Mouse (Mus musculus): ENCODE data around the gene Zfp62.
"Not testable (repeated sequence)": the region's sequence is repeated elsewhere in the genome, so short reads cannot be mapped to it uniquely, and the experiment has no call there.

Zfp62 gene

DNA sequence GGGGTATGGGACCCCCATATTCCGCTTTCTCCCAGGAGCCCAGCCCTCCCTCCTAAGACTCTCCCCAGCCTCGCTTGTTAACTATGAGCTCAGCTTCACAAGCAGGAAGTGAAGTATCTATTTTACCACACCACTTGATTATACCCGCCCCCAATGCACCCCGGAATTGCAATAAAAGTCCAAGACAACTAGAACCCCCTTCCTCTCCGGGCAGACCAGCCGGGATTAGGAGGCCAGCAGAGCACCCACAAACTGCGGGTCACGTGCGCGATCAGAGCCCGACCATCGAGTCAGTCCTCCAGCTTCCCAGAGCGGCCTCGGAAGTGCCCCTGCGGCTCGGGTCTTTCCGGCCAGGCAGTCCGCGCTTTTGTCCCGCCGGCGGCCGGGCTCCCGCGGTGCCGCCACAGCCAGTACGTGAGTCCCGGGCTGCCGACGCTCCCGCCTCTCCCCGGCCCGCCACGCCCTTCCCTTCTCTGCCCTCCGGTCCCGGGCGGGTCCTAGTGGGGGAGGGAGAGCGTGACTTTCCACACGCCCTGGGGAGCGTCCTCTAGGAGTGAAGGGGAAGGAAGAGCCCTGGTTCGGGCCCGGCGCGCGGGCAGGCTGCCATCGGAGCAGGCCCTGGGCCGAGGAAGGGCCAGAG is at the start of gene Zfp62:
TSS of gene Zfp62 (plus strand) at position 164 of the 640 bp plus-strand sequence.
- peak; percentile 91 for DNase-seq (ENCODE audit: low spot score)

DNA sequence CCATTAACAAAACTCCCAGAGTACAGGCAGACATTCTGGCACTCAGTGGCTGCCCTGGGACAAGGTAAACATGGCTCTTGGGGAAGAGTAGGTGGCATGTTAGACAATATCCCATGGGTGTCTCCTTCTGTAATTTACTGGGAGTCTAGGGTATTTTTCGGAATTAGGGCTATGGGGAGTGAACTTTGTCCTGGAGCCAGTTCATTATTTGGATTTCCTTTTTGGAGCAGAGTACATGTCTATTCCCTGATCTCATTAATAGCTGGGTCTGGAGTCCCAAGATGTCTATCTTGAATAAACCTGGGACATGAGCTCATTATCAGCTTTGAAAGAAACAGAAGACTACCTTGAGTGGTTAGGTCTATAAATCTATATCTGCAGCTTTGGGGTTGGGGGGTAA is 49.0 kb upstream of the Zfp62 start, which contains the start of gene Olfr1394:
TSS of gene Olfr1394 (plus strand) at position 301 of the 400 bp plus-strand sequence.
- DNase-seq (ENCODE audit: low spot score): no peak

DNA sequence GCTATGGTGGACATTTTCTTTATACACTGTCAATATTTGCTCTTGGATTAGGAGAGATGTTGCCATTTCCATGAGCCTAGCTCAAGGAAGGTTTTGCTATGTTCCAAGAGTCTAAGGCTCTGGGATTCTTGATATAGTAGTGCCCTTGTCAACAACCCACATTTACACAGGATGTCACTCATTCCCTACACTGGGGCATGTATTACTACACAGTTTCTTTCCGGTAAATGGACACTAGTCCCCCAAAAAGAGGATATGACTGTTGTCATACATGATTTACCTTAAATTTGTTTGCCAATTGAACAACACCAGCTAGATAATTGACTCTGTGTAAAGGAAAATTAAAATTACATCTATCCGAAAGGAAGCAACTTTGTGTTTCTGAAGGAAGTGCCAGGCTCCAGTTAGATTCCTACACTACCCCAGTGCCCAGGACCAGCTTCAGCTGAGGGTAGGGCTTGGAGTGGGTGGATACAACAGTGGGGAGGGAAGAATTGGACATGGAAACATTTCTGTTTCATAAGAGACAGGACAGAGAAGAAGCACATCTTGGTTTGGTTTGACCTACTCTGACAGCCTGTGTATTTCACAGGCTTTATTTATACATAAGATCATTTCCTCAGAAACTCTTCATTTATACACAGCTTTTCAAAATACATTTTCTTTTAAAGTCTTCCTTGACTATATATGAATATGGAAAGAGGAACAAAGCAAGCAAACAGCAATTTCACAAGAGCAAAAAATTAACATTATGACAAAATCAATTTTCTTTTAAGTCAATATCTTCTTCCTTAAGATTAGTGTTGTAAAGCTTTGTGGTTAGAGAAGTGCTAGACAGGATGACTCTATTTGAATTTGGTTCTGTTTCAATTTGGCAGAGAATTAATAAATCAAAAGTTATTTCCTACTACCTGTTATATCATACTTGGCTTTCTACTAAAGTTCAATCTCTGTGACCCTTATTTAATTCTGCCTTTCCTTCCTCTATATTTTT is 46.0 kb upstream of the Zfp62 start:
- DNase-seq (ENCODE audit: low spot score): no peak

DNA sequence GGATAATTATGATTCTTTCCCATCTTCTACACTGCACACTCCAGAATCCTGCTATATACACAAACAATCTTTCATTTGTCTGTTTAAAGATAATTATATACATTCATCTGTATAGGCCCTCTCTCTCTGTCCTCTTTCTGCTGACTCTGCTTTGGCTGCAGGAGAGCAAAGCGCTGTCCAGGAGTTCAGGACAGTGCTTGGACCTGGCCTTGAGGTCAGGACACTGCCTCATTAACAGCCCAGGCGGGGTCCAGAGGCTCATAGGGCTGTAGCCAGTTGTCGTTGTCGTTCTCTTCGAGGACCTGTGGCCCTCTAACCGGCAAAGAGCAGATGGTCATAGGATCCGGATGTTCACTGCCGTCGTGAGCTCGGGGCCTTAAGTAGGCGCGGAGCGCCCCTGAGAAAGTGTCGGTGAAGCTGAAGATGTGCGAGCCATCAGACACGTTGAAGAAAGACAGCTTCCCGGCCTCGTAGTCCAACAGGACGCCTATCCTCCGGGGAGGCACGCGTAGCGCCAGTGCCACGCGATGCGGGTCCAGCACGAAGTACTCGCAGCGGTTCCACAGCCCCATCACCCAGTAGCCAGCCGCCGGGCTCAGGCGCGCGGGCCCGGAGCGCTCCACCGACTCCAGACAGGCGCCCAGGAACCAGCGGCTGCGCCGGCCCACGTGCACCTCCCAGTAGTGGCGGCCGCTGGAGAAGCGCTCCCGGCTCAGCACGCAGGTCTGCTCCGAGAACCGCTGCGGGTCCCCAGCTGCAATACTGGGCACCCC is 34.1 kb upstream of the Zfp62 start:
- DNase-seq (ENCODE audit: low spot score): no peak

DNA sequence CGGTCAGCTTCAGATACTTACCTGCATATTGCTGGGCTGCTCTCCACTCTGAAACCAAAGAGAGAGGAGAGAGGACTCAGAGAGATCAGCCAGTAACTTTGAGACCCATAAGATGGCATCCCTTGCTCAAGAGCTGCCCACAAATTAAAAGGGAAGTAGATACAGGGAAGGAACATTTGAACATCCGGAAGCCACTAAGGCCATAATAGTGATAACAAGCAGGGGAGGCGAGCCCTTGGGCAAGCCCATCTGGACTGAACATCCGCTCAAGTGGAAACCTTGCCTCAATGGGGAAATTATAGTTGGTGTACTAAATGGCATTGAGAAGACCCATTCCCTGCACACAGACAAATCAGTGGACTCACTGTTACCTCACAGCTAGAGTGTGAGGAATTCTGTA is 32.5 kb upstream of the Zfp62 start:
- DNase-seq (ENCODE audit: low spot score): no peak

DNA sequence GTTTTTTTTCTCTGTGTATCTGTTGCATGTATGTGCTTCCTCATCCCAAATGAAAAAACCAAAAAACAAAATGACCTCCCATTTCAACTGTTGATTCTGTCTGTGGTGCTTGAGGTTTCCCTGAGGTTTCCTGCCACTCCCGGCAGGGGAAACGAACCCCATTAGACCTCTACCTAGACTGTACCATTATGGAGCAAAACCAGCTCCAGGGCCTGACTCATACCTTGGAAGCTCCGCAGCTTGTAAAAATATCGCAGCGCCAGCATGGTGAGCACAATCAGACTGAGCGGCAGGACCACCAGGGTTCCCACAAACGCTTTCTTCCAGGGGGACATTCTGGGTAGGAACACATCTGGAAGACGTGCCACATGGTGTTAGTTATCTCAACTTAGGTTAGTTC is 27.7 kb upstream of the Zfp62 start:
- DNase-seq (ENCODE audit: low spot score): no peak

DNA sequence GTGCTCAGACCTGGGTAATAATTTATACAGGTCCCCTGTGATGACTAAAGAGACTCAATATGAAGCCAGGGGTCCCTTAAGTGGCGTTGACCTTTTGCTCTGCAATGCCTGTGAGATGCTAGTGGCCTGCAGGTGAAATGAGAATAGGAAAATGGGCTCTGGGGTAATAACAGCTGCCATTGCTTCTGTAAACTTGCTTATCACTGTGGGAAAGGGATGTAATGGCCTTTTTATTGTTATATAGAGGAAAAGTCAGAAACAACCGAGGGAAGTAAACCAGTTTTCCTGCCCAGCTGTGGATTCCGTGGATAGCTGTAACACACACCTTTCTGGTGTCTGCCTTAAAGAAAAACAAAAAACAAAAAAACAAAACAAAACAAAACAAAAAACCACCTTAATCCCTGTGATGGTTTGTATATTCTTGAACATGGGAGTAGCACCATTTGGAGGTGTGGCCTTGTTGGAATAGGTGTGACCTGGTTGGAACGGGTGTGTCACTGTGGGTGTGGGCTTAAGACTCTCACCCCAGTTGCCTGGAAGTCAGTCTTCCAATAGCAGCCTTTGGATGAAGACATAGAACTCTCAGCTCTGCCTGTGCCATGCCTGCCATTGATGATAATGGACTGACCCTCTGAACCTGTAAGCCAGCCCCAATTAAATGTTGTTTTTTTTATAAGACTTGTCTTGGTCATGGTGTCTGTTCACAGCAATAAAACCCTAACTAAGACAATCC is 26.9 kb upstream of the Zfp62 start:
- not testable (repeated sequence) for DNase-seq (ENCODE audit: low spot score)

DNA sequence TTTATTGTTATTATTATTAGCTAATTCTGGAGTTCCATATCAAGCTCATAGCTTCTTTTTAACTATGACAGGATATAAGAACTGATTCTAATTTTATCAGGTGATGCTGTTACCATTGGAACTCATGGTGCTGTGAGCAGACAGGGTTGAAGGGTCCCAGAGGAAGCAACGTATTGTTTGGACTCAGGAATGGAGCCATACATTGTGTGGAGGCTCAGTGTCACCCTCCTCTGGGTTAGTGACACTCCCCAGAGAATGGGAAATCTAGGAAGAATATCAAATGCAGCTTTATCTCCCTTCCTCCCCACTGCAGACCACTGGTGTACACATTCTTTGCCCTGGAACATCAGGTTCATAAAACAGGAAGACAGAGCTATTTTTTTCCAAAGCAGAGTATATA is 19.9 kb upstream of the Zfp62 start:
- DNase-seq (ENCODE audit: low spot score): no peak

DNA sequence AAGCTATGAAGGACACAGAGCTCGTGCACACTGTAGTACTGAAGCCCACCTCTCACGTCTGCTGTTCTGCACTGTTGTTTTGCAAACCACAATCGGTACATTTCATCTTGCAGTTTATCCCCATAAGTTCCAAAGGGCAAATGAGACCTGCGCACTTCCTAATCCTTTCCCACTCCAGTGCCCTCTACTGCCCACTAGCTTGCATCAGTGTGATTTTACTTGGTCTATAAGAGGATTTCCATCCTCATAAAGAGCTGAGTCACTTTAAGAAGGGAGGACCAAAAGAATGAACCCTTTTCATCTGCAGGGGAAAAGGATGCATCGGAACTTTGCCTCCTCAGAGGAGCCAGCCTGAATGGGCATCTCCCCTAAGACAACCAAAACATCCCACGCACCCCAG is 16.6 kb upstream of the Zfp62 start:
- DNase-seq (ENCODE audit: low spot score): no peak

DNA sequence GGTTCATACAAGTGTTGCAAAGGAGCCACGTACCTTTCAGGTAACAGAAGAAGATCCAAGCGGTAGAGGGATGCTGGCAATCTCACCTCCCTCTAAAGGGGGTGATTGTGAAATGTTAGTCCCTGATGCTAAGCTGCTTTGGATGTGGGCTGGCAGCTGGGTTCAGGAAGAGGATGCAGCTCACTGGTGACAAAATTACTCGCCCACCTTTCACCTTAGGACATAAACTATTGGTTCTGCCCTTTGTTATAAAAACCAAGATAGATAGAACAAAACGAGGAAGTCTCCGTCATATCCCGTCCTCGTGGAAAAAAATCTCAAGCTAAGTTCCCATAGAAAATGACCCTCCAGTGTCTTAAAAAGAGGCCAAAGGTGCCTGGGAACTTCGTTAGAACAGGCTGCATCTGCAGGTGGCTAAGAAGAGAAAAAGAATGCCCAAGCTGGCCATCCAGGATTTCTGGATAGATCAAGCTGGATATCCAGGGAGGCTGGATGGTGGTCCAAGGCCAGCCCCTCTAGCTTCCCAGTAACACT is 16.1 kb upstream of the Zfp62 start, which contains the start of gene Btnl9:
TSS of gene Btnl9 (minus strand) at position 205 of the 534 bp plus-strand sequence.
- DNase-seq (ENCODE audit: low spot score): no peak

DNA sequence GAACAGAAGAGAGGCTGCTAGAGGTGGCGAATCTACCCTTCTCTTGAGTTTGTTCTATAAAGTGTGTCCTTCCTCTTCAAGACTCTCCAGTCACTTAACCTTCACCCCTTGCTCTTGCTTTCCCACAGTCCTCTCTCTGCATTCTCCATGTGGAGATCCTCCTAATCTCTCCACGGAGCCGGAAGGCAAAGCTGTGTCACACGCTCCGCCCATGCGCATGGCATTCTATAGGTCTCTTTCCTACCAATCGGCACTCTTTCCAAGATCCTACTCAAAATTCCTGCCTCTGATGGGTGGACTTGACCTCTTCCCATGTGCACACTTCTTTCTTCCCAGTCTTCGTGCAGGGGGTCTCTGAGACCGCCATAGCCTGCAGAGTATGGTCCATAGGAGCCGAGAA is 15.4 kb upstream of the Zfp62 start:
- no peak for DNase-seq (ENCODE audit: low spot score)

DNA sequence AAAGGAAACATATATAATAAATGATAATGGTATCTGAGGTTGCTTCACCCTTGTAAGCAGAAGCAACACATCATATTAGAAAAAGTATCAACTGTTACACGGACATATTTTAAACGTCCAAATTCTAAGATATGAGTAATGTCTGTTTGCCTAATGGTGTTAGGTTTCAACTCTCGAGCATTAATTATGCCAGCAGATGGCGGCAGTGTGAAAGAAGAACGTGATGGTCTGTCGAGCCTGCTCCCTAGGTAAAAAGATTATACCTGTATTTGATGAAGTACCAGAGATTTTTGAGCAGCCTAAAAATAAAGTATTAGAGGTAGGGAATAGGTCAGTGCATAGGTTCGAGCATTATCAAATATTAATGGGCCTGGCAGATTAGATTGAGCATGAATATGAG is 13.4 kb upstream of the Zfp62 start:
- DNase-seq (ENCODE audit: low spot score): peak; percentile 79

DNA sequence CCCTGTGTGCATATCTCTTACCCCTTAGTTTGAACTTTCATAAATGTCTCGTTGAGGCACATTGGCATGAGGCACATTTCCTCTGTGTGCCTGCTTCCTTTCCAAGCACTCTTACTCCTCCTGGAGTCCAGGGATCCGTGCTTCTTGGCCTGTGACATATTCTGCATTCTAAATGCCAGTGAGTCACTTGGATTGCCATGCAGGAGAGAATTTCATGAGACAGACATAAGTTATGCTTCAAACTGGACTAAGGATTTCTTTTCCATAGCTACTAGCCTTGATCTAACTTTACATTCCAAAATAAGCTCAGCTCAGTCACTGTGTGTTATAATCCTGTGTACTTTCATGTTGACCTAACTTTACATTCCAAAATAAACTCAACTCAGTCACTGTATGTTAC is 12.0 kb upstream of the Zfp62 start:
- DNase-seq (ENCODE audit: low spot score): peak; percentile 19

DNA sequence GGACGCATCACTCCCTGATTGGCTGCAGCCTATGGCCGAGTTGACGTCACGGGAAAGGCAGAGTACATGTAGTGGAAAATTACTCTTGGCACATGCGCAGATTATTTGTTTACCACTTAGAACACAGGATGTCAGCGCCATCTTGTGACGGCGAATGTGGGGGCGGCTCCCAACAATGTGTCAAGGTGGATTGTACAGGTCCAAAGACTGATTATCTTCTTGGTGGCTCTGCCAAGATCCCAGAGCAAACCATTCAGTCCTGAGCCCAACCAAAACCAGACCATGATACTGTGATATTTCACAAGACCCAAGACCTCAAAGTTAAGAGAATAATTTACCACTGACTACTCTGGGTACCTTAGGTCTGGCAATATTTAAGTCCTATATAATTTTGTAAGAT is 8.3 kb upstream of the Zfp62 start:
- DNase-seq (ENCODE audit: low spot score): not testable (repeated sequence)

DNA sequence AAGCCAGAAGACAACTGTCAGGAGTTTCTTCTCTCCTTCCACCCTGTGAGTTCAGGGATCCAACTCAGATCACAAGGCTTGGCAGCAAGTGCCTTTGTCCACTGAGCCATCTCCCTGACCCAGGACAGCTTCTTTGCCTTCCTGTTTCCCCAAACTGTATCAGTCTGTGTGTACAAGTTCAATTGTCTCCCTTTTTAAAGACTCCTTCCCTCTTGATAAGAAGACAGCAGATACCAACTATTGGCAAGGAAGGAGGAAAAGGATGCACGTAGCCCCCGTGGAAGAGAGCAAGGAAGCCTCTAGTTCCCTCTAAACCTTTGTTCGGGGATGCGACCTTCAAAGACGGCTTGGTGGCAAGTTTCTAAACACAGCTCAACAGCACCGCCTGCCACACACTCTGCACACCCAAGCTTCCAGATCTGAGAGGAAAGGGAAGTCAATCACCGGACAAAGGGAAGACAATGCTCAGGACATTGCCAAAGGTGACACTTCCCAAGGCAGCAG is 7.2 kb upstream of the Zfp62 start:
- no peak for DNase-seq (ENCODE audit: low spot score)

DNA sequence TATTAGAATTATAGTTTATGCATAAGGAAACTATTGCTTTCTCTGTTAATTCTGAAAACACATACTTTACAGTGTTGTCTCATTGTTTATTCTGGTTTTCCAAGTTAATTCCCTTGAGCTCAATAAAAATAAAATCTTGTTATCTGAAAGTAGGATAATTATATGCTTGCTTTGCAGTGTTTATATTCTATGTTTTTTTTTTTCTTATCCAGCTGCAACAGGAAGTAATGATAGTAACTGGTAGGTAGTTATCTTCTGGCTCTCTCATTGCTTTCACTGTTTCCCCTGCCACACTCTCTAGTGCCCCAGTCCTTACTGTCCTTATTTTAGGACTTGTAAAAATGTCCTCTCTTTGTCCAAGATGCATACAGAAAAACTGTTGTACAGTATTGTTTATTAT is 2.4 kb upstream of the Zfp62 start:
- no peak for DNase-seq (ENCODE audit: low spot score)

DNA sequence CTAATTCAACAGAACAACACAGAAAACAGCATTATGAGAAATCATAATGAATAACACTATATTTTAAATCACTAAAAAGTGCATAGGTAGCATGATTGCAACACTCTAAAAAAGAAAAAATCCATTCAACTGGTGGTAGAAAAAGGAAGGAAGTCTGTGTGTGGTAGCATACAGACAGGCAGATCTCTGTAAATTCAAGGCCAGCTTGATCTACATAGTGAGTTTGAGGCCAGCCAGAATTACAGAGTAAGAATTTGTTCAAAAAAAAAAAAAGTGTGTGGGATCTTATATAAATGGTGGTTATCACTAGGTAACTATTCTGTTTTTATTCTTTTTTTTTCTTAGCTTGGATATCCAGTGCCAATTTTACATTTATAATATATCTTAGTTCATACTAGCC is 1.9 kb upstream of the Zfp62 start:
- no peak for DNase-seq (ENCODE audit: low spot score)

DNA sequence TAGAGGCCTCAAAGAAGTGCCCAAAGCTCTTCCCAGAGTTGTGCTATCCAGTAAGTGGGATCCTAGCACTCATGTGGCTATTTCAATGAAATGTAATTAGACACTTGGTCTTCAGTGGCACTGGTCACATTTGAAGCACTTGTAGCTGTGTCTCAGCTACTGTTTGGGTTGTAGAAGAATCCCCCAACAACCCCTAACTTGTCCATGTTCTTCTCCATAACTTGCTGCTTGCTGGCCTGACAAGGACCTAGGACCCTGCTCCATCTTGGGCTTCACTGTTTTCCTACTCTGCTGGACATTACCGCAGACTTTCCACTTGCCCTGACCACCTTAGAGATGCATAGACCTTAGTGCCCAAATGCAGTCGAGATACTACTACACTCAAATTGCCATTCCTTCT is 1.0 kb upstream of the Zfp62 start:
- DNase-seq (ENCODE audit: low spot score): peak; percentile 29

DNA sequence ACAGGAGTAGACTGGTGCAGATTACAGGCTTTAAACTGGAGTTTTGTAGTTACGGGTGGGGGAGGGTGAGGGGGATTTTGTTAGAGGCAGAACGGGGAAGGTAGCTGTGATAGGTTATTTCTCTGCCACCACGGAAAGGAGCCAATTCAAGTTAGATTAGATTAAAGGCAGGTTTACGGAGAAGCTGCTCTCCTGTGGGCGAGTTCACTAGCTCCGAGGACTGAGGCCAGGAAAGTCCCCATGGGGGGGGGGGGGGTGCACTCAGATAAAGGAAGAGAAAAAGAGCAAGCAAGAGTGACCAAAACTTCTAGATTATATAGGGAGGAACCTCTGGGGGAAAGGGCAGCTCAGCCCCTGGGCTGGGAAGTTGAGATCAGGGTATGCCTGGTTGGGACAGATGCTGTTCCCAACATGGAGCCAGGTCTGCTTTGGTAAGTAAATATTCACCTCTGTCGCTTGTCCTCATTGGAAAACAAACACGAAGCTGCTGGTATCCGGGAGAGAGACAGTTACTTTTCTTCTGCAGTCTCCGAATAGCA is 500 bp upstream of the Zfp62 start:
- DNase-seq (ENCODE audit: low spot score): peak; percentile 61

DNA sequence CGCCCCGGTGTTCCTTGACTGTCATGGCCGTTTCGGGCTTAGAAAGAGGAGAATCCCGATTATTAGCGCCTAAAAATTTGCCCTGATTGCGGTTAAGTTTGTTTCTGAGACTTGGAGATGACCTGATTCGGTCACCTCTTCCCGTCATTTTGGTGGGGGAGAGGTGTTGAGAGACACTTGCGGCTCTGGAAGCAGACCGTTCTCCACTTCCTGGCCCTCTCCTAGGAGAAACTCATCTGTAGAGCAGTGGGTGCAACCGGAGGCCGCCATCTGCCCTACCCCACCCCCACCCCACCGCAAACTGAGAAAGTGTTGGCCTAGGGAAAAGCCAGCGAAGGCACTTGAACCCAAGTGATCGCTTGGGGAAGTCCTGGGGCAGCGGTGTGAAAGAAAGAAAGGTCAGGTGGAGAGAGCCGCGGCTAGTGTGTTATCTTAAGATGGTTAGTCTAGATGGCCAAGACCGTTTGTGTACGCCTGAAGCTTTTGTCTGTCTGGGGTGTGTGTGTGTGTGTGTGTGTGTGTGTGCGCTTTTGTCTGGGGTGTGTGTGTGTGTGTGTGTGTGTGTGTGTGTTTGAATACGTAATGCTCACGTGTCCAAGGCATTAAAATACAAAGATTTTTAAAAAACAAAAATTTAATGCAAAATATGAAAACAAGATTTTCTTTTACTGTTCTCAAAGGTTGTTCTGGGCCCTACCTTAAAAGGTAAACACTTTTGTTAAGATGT is 842 bp downstream of the Zfp62 start:
- no peak for DNase-seq (ENCODE audit: low spot score)

All from adipocyte (in vitro differentiated cells).